Mouse (Mus musculus) kidney, adult 2 months (tissue): ENCODE results near the gene Omp. TPM values are rescaled to one million over a fixed set of nuclear protein-coding genes. Genes with fewer than 3 reads are reported as not detected.
A peak's percentile ranks its signal among the peaks of the same experiment; 100 is the strongest.

Experiments used
- DNase-seq: peaks from one replicate; pipeline ENCODE4 v3.0.0; 2021
- H3K27ac ChIP-seq: fragments of 200-500 bp; 2 replicates; pipeline ENCODE4 v1.5.1; 2012; ENCODE audit warnings: low read depth, low read length, control low read depth, inconsistent platforms; ENCODE audit not compliant: insufficient read depth
- H3K27me3 ChIP-seq: fragments of 200-500 bp; replicated peaks from 2 replicates; pipeline ENCODE4 v1.6.1; 2012; ENCODE audit warnings: mild to moderate bottlenecking, moderate library complexity, low read length, inconsistent platforms; ENCODE audit not compliant: control insufficient read depth, insufficient read depth
- H3K36me3 ChIP-seq: fragments of 200-500 bp; 2 replicates; pipeline ENCODE4 v1.6.1; 2012; ENCODE audit warnings: mild to moderate bottlenecking, moderate library complexity, low read length, inconsistent platforms; ENCODE audit not compliant: control insufficient read depth, insufficient read depth
- H3K4me1 ChIP-seq: fragments of 200-500 bp; 2 replicates; pipeline ENCODE4 v1.6.1; 2011; ENCODE audit warnings: low read length; ENCODE audit not compliant: control insufficient read depth, insufficient read depth
- H3K4me3 ChIP-seq: fragments of 200-500 bp; 2 replicates; pipeline ENCODE4 v1.5.1; 2011; ENCODE audit warnings: mild to moderate bottlenecking, low read depth, low read length, control low read depth; ENCODE audit not compliant: insufficient read depth
- CTCF ChIP-seq: fragments of 200-500 bp; conservative IDR thresholded peaks from 2 replicates; pipeline ENCODE4 v1.5.1; 2011; ENCODE audit warnings: low read depth, mild to moderate bottlenecking, control low read depth, low read length, moderate library complexity, mixed read lengths; ENCODE audit not compliant: insufficient read depth, insufficient read length
- POLR2A ChIP-seq: fragments of 200-500 bp; IDR thresholded peaks from one replicate; pipeline ENCODE4 v1.6.1; 2011; ENCODE audit warnings: low read depth, low read length, control low read depth
- WGBS: fragments of 180-500 bp; shearing (Covaris S2); methylation state at CpG from one replicate; pipeline ENCODE4 v1.1.7; 2018; 5-methylcytosine and 5-hydroxymethylcytosine counted together
- polyA plus RNA-seq: library from polyadenylated mRNA; depleted of rRNA; stranded (reverse); fragments of >200 nt; gene quantifications from 2 replicates; pipeline ENCODE4 v1.2.3, GENCODE M21; 2012

Omp gene
- polyA plus RNA-seq, 1 experiment: 1.3 TPM

- peak overlapping the region; percentile 67 for H3K27ac ChIP-seq
- TF ChIP-seq POLR2A (no peak), CTCF (no peak)
- 32% methylated on average over 10 of the region's 10 CpGs for WGBS
Measured at GRCm38 (mm10) chr7:98164999-98165528, 19.8 kb upstream of the Omp start.

DNA sequence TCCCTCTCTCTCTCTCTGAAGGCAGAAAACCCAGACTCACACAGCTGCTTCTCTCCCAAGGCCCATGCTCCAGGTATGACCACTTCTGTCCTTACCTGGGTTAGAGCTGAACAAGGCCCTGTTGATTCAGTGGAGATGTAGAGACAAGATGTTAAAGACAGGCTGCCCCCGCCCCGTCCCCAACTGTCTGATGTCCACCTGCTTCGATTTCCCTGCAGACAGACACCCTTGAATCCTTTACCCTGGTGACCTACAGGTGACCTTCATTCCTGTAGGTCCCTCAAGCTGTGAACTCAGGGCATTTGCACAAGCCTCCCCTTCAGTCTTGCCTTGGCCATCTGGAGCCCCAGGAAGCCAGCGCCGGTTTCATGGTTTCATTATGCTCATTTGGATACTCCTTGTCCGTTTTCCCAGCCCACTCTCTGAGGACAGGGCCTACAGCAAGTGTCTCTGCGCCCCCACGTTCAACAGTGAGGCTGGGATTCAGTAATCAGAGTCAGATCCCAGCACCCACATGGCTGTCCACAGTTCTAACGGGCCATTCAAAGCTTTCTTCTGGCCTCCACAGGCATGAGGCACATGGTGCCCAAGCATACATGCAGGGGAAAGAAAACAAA is 19.2 kb upstream of the Omp start:
- no peak for DNase-seq
- Histone ChIP-seq H3K36me3 (no peaks in the 10 kb centered on the region), H3K27me3 (no peaks in the 10 kb centered on the region), H3K27ac (peak overlapping the region; percentile 67), H3K4me3 (no peak overlapping the region), H3K4me1 (peaks cover 26% of the 10 kb centered on the region)
- WGBS: 78% methylated on average over 9 of the region's 9 CpGs
- TF ChIP-seq CTCF: no peak
- TF ChIP-seq POLR2A: no peak

More at GRCm38 (mm10) chr7:98164999-98165528, 19.8 kb upstream of the Omp start:
- Histone ChIP-seq H3K4me1 (peaks cover 22% of the 10 kb centered on the region), H3K4me3 (no peak overlapping the region), H3K36me3 (no peaks in the 10 kb centered on the region), H3K27me3 (no peaks in the 10 kb centered on the region)
- peak; percentile 35 for DNase-seq

DNA sequence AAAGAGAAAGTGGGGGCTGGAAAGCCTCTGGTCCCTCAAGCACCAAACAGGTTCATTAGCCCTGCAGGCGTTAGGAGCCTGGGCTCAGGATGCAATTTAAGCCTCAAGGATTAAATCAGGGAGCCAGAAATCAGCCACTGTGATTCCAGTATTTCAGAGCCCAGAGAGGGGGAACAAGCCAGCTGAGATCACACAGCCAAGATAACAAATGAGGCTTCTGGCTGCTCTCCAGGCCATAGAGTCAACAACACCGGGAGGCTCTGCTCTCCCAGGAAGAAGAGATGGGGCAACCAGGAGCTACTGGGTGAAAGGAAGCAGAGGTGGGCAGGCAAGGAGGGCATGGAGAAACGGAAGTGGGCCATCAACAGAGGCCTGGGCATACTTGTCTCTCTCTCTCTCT is 18.4 kb upstream of the Omp start:
- Histone ChIP-seq H3K27ac (no peak overlapping the region), H3K27me3 (no peaks in the 10 kb centered on the region), H3K4me1 (peaks cover 29% of the 10 kb centered on the region), H3K36me3 (no peaks in the 10 kb centered on the region), H3K4me3 (no peak overlapping the region)
- 57% methylated on average over 3 of the region's 3 CpGs for WGBS
- no peak for TF ChIP-seq POLR2A
- TF ChIP-seq CTCF: no peak
- no peak for DNase-seq

GRCm38 (mm10) chr7:98162239-98162638 is 16.9 kb upstream of the Omp start:
- Histone ChIP-seq H3K36me3 (no peaks in the 10 kb centered on the region), H3K4me3 (no peak overlapping the region), H3K27me3 (no peaks in the 10 kb centered on the region), H3K27ac (no peak overlapping the region), H3K4me1 (peaks cover 30% of the 10 kb centered on the region)
- TF ChIP-seq POLR2A: no peak
- no peak for TF ChIP-seq CTCF
- 64% methylated on average over 6 of the region's 6 CpGs for WGBS
- DNase-seq: no peak

- TF ChIP-seq POLR2A (no peak), CTCF (no peak)
- peak overlapping the region; percentile 78 for H3K27ac ChIP-seq
- peaks cover 30% of the 10 kb centered on the region for H3K4me1 ChIP-seq
- H3K36me3 ChIP-seq: no peaks in the 10 kb centered on the region
- WGBS: 25% methylated on average over 8 of the region's 8 CpGs
- no peak overlapping the region for H3K4me3 ChIP-seq
- no peaks in the 10 kb centered on the region for H3K27me3 ChIP-seq
- DNase-seq: peak; percentile 42
Measured at GRCm38 (mm10) chr7:98160041-98160740, 14.9 kb upstream of the Omp start.

- 38% methylated on average over 8 of the region's 8 CpGs for WGBS
- Histone ChIP-seq H3K27ac (peak overlapping the region; percentile 78), H3K27me3 (no peaks in the 10 kb centered on the region), H3K36me3 (no peaks in the 10 kb centered on the region), H3K4me3 (no peak overlapping the region), H3K4me1 (peaks cover 17% of the 10 kb centered on the region)
- peak; percentile 86 for DNase-seq
- no peak for TF ChIP-seq CTCF
- no peak for TF ChIP-seq POLR2A
Measured at GRCm38 (mm10) chr7:98158481-98158880, 13.2 kb upstream of the Omp start.

DNA sequence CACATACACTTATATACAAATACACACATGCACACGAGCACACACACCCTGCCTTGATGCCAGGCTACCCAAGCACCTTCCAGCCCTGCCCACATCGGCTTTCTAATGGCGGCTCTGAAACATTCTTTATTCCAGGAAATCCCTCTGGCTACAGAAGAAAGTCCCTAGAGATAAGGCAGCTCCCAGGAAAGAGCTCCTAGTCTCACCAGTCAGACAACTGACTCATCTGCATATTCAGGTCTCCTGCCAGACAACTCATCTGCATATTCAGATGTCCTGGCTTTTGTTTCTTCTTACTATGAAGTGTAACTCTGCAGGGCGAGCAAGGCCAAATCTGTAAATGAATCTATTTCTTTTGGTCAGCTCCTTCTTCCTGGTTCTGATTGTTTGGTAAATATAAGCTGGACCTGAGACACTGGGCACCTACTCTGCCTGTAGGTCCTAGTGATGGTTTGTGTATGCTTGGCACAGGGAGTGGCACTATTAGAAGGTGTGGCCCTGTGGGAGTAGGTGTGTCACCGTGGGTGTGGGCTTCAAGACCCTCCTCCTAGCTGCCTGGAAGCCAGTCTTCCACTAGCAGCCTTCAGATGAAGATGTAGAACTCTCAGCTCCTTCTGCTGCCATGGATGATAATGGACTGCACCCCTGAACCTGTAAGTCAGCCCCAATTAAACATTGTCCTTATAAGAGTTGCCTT is 12.5 kb upstream of the Omp start:
- no peak overlapping the region for H3K4me3 ChIP-seq
- H3K4me1 ChIP-seq: peaks cover 16% of the 10 kb centered on the region
- 58% methylated on average over 5 of the region's 5 CpGs for WGBS
- TF ChIP-seq CTCF (no peak), POLR2A (no peak)
- DNase-seq: no peak
- no peaks in the 10 kb centered on the region for H3K27me3 ChIP-seq
- H3K27ac ChIP-seq: peak overlapping the region; percentile 64
- H3K36me3 ChIP-seq: no peaks in the 10 kb centered on the region
